Mouse (Mus musculus): ENCODE data around the gene Trpm8.

DNA sequence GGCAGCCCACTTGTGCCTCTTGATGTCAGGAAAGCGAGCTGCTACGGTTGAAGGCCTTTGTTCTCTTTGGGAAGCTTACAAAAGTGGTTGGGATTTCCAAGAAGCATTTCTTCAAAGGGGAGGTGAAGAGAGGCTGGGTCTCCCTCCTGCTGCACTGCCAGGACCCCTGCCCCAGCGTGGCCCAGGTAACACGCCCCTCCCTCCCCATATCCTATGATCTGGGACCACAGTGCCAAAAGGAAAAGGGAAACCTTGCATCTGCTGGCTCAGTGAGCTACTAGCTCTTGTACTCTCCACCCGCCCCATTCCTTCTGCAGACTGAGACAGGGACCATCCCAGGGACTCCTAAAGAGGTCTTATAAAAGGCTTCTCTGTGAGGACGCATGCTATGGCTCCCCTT, 19.8 kb upstream of the Trpm8 start:
- no peak for TF ChIP-seq EP300 (IDR thresholded peaks at IDR 0.05; ENCODE audit: low read depth)
- no peak for TF ChIP-seq CTCF (IDR thresholded peaks at IDR 0.05; ENCODE audit: low read depth)
